Mouse (Mus musculus): ENCODE measurements at regions not wholly inside any gene's neighbourhood (a gene's known extent, or its start where the extent isn't known, plus 50 kb on each side); places are given as distances from the start of the nearest gene placed in this dataset.

GRCm38 (mm10) chr3:56393134-56393533 lies 209.6 kb upstream of the Nbea start:
- Histone ChIP-seq H3K27ac (no peak overlapping the region), H3K4me2 (no peak overlapping the region), H3K9me3 (no peaks in the 10 kb centered on the region), H3K4me3 (replicated peaks) (no peak overlapping the region), H3K4me1 (no peaks in the 10 kb centered on the region), H3K27me3 (replicated peaks) (no peaks in the 10 kb centered on the region), H3K9ac (no peak overlapping the region), H3K36me3 (no peaks in the 10 kb centered on the region)
- ATAC-seq (ENCODE audit: insufficient read depth, low FRiP score, low read depth) = no peak
- 47% methylated on average over 5 of the region's 5 CpGs for WGBS

GRCm38 (mm10) chr3:56380316-56380715 lies 196.8 kb upstream of the Nbea start:
- H3K36me3 ChIP-seq = no peaks in the 10 kb centered on the region
- no peaks in the 10 kb centered on the region for H3K27me3 ChIP-seq (replicated peaks)
- no peak overlapping the region for H3K4me3 ChIP-seq (replicated peaks)
- no peaks in the 10 kb centered on the region for H3K4me1 ChIP-seq
- no peak overlapping the region for H3K9ac ChIP-seq
- H3K4me2 ChIP-seq = no peak overlapping the region
- H3K27ac ChIP-seq = no peak overlapping the region
- ATAC-seq (ENCODE audit: insufficient read depth, low FRiP score, low read depth) = no peak
- no peaks in the 10 kb centered on the region for H3K9me3 ChIP-seq

- H3K4me3 ChIP-seq (replicated peaks) = no peak overlapping the region
- no peak overlapping the region for H3K4me2 ChIP-seq
- H3K36me3 ChIP-seq = no peaks in the 10 kb centered on the region
- ATAC-seq (ENCODE audit: insufficient read depth, low FRiP score, low read depth) = peak; percentile 18; the same call in 1 of the 2 replicates
- no peaks in the 10 kb centered on the region for H3K27me3 ChIP-seq (replicated peaks)
- H3K9me3 ChIP-seq = no peaks in the 10 kb centered on the region
- no peak overlapping the region for H3K9ac ChIP-seq
- no peaks in the 10 kb centered on the region for H3K4me1 ChIP-seq
- WGBS = 63% methylated on average over 3 of the region's 3 CpGs
- no peak overlapping the region for H3K27ac ChIP-seq
Measured at GRCm38 (mm10) chr3:56379500-56379899, 196.0 kb upstream of the Nbea start.

- 87% methylated on average over 2 of the region's 2 CpGs for WGBS
- Histone ChIP-seq H3K9me3 (no peaks in the 10 kb centered on the region), H3K4me3 (replicated peaks) (no peak overlapping the region), H3K4me1 (no peaks in the 10 kb centered on the region), H3K27ac (no peak overlapping the region), H3K27me3 (replicated peaks) (no peaks in the 10 kb centered on the region), H3K4me2 (no peak overlapping the region), H3K9ac (no peak overlapping the region), H3K36me3 (no peaks in the 10 kb centered on the region)
- no peak for ATAC-seq (ENCODE audit: insufficient read depth, low FRiP score, low read depth)
Measured at GRCm38 (mm10) chr3:56362543-56362942, 179.0 kb upstream of the Nbea start.

GRCm38 (mm10) chr3:56357035-56357701 lies 173.7 kb upstream of the Nbea start:
- no peak overlapping the region for H3K27ac ChIP-seq
- 56% methylated on average over 6 of the region's 6 CpGs for WGBS
- H3K27me3 ChIP-seq (replicated peaks) = no peaks in the 10 kb centered on the region
- H3K36me3 ChIP-seq = no peaks in the 10 kb centered on the region
- no peaks in the 10 kb centered on the region for H3K4me1 ChIP-seq
- ATAC-seq (ENCODE audit: insufficient read depth, low FRiP score, low read depth) = no peak
- no peaks in the 10 kb centered on the region for H3K9me3 ChIP-seq
- H3K9ac ChIP-seq = no peak overlapping the region
- no peak overlapping the region for H3K4me3 ChIP-seq (replicated peaks)
- no peak overlapping the region for H3K4me2 ChIP-seq

GRCm38 (mm10) chr3:56356163-56356882 lies 172.8 kb upstream of the Nbea start:
- Histone ChIP-seq H3K4me2 (no peak overlapping the region), H3K36me3 (no peaks in the 10 kb centered on the region), H3K9me3 (no peaks in the 10 kb centered on the region), H3K4me3 (replicated peaks) (no peak overlapping the region), H3K27ac (no peak overlapping the region), H3K4me1 (no peaks in the 10 kb centered on the region), H3K27me3 (replicated peaks) (no peaks in the 10 kb centered on the region), H3K9ac (no peak overlapping the region)
- no peak for ATAC-seq (ENCODE audit: insufficient read depth, low FRiP score, low read depth)
- 86% methylated on average over 5 of the region's 5 CpGs for WGBS

Data from stomach, embryonic 15.5 days (tissue).